8 mouse cellular contexts compared by ENCODE assay signal in genomic region chr3:9608441-9608905, GRCm38 (mm10). TPM values are rescaled to one million over a fixed set of nuclear protein-coding genes. Genes with fewer than 3 reads are reported as not detected.
DNase-seq lines count a peak whose midpoint lies in the region; ATAC-seq lines count a peak whose summit lies in the region.

No protein-coding gene starts in this region.

- H3K27me3 ChIP-seq in neural tube, embryonic 11.5 days (ENCODE audit: control insufficient read depth, insufficient read depth, low read length), result no peaks in the 10 kb centered on the region
- 0 out of 2 replicates have a peak, but pooled peaks cover 2% of the 10 kb centered on the region for H3K27me3 ChIP-seq in kidney, embryonic 15.5 days
- peaks cover 42% of the 10 kb centered on the region for H3K27me3 ChIP-seq in liver, embryonic 15.5 days

- no peaks in the 10 kb centered on the region for H3K36me3 ChIP-seq in neural tube, embryonic 11.5 days (ENCODE audit: control insufficient read depth, insufficient read depth, low read length)
- no peaks in the 10 kb centered on the region for H3K36me3 ChIP-seq in kidney, embryonic 15.5 days
- no peaks in the 10 kb centered on the region for H3K36me3 ChIP-seq in liver, embryonic 15.5 days (replicated peaks)

- peak overlapping the region; percentile 79 for H3K4me2 ChIP-seq in neural tube, embryonic 11.5 days (ENCODE audit: low read depth)
- H3K4me2 ChIP-seq in kidney, embryonic 15.5 days, result peak overlapping the region; percentile 88
- H3K4me2 ChIP-seq in liver, embryonic 15.5 days, result peak overlapping the region; percentile 98

- peak overlapping the region; percentile 88 for H3K4me3 ChIP-seq in neural tube, embryonic 11.5 days (ENCODE audit: low read depth, low read length)
- H3K4me3 ChIP-seq in kidney, embryonic 15.5 days (replicated peaks), result peak overlapping the region; percentile 81
- H3K4me3 ChIP-seq in liver, embryonic 15.5 days (replicated peaks), result peak overlapping the region; percentile 71

- no peaks in the 10 kb centered on the region for H3K9me3 ChIP-seq in neural tube, embryonic 11.5 days (ENCODE audit: control insufficient read depth, low read length)
- no peaks in the 10 kb centered on the region for H3K9me3 ChIP-seq in kidney, embryonic 15.5 days (replicated peaks)
- H3K9me3 ChIP-seq in liver, embryonic 15.5 days (replicated peaks), result no peaks in the 10 kb centered on the region

- H3K9ac ChIP-seq in neural tube, embryonic 11.5 days (ENCODE audit: low read length), result peak overlapping the region; percentile 93
- peak overlapping the region; percentile 90 for H3K9ac ChIP-seq in kidney, embryonic 15.5 days
- H3K9ac ChIP-seq in liver, embryonic 15.5 days, result peak overlapping the region; percentile 70

- peak; percentile 60 for DNase-seq in neural tube, embryonic 11.5 days (ENCODE audit: low spot score)
- no peak for DNase-seq in neural tube, embryonic 10.5 days (ENCODE audit: extremely low spot score, low spot score)
- DNase-seq in c-Kit-positive CD71-positive TER-119-positive erythroid progenitor cells, embryonic 14.5 days (ENCODE audit: low spot score), result peak; percentile 34
- peak; percentile 29 to 32 for DNase-seq in heart, adult 9 months (ENCODE audit: low spot score in 2 of 2)
- DNase-seq in naive thymus-derived CD4-positive, alpha-beta T cell, adult 2 months (ENCODE audit: low read depth), result peak; percentile 48
- peak; percentile 53 to 54 for DNase-seq in thymus, postnatal 36 days

- no peak for ATAC-seq in neural tube, embryonic 11.5 days (ENCODE audit: insufficient read depth, low FRiP score, low TSS enrichment)
- 0 out of 2 replicates have a peak, but pooled peaks have one; percentile 11 for ATAC-seq in kidney, embryonic 15.5 days (replicated peaks; ENCODE audit: low FRiP score)
- no peak for ATAC-seq in liver, embryonic 15.5 days (ENCODE audit: insufficient read depth)

- under 1% methylated on average over 16 of the region's 16 CpGs for WGBS in neural tube, embryonic 11.5 days
- under 1% methylated on average over 16 of the region's 16 CpGs for WGBS in kidney, embryonic 15.5 days
- WGBS in liver, embryonic 15.5 days (ENCODE audit: insufficient replicate concordance), result under 1% methylated on average over 16 of the region's 16 CpGs

- peak overlapping the region; percentile 98 for H3K27ac ChIP-seq in neural tube, embryonic 11.5 days (ENCODE audit: low read depth, low read length)
- peak overlapping the region; percentile 95 for H3K27ac ChIP-seq in kidney, embryonic 15.5 days
- H3K27ac ChIP-seq in liver, embryonic 15.5 days (replicated peaks), result peak overlapping the region; percentile 79

- peaks cover 20% of the 10 kb centered on the region for H3K4me1 ChIP-seq in neural tube, embryonic 11.5 days (ENCODE audit: control insufficient read depth, insufficient read depth, low read length)
- H3K4me1 ChIP-seq in kidney, embryonic 15.5 days, result peaks cover 60% of the 10 kb centered on the region
- peaks cover 47% of the 10 kb centered on the region for H3K4me1 ChIP-seq in liver, embryonic 15.5 days (replicated peaks)

RNA-seq across cellular contexts. Expression of gene Zfp704, which starts 1.4 kb away (rescaled TPM):
- 5.8 and 6.3 TPM in 2 replicates for polyA plus RNA-seq in neural tube, embryonic 11.5 days (2014; fragmentation: Nextera tagmentation; extraction: Ambion mirVana)
- 11.0 and 12.1 TPM in 2 replicates for polyA plus RNA-seq in kidney, embryonic 15.5 days (2015; fragmentation: Nextera tagmentation; extraction: Ambion mirVana)
- 0.81 and 0.89 TPM in 2 replicates for polyA plus RNA-seq in liver, embryonic 15.5 days (2015; fragmentation: Nextera tagmentation; extraction: Ambion mirVana)
